Mouse (Mus musculus) forebrain, embryonic 12.5 days (tissue): ENCODE results near the gene Zfp941. TPM values are rescaled to one million over a fixed set of nuclear protein-coding genes. Genes with fewer than 3 reads are reported as not detected.

Experiments used
- ATAC-seq: fragments of 200-750 bp; cut with Nextera tagmentation; 2 replicates; pipeline ENCODE4 v1.8.0; 2017; ENCODE audit warnings: moderate TSS enrichment; ENCODE audit not compliant: low FRiP score
- H3K27ac ChIP-seq: fragments of 300-500 bp; sonication (generic); 2 replicates; pipeline ENCODE4 v1.5.1; 2016; ENCODE audit warnings: mild to moderate bottlenecking
- H3K27me3 ChIP-seq: fragments of 300-500 bp; sonication (generic); 2 replicates; pipeline ENCODE4 v1.6.1; 2016; ENCODE audit warnings: mild to moderate bottlenecking
- H3K36me3 ChIP-seq: fragments of 300-500 bp; sonication (generic); replicated peaks from 2 replicates; pipeline ENCODE4 v1.6.1; 2016; ENCODE audit warnings: mild to moderate bottlenecking
- H3K4me1 ChIP-seq: fragments of 300-500 bp; sonication (generic); 2 replicates; pipeline ENCODE4 v1.6.1; 2016
- H3K4me2 ChIP-seq: fragments of 300-500 bp; sonication (generic); 2 replicates; pipeline ENCODE4 v1.6.1; 2016; ENCODE audit warnings: mild to moderate bottlenecking, moderate library complexity
- H3K4me3 ChIP-seq: fragments of 300-500 bp; sonication (generic); replicated peaks from 2 replicates; pipeline ENCODE4 v1.5.1; 2016; ENCODE audit warnings: mild to moderate bottlenecking
- H3K9ac ChIP-seq: fragments of 300-500 bp; sonication (generic); 2 replicates; pipeline ENCODE4 v1.6.1; 2016; ENCODE audit warnings: mild to moderate bottlenecking
- H3K9me3 ChIP-seq: fragments of 300-500 bp; sonication (generic); 2 replicates; pipeline ENCODE4 v1.6.1; 2016
- WGBS: fragments of 180-500 bp; shearing (Covaris S2); methylation state at CpG from one replicate; pipeline ENCODE4 v1.1.7; 2016; 5-methylcytosine and 5-hydroxymethylcytosine counted together
- polyA plus RNA-seq: library from polyadenylated mRNA; unstranded; fragments of >200 nt; fragmentation: Nextera tagmentation; extraction: Ambion mirVana; gene quantifications from 2 replicates; pipeline ENCODE4 v1.2.1, GENCODE M21; 2016

Zfp941 gene
- polyA plus RNA-seq, 1 experiment from 2014 or later: 7.0 TPM

DNA sequence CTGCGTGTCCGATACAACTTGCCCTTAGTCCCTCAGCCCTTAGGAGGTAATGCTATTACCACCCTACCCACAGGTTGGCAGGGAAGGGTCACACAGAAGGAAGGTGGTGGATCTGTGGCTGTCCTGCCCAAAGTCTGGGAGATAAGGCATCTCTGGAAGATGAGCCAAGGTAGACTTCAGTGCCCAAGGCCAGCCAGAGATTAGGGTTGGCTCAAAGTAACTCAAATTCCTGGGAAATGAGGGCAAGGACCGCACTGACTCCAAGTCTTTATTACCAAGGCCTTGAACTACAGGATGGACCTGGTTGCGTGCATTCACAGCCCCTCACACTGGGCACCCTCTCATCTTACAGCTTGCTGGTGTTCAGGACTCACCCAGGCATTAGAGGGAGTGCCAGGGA, 29.9 kb upstream of the Zfp941 start:
- no peak for ATAC-seq
- WGBS: 94% methylated on average over 4 of the region's 4 CpGs
- Histone ChIP-seq H3K27ac (no peak overlapping the region), H3K36me3 (peaks cover 33% of the 10 kb centered on the region), H3K4me3 (no peak overlapping the region), H3K4me1 (peaks cover 10% of the 10 kb centered on the region), H3K9ac (no peak overlapping the region), H3K9me3 (no peaks in the 10 kb centered on the region), H3K4me2 (no peak overlapping the region), H3K27me3 (peaks cover 4% of the 10 kb centered on the region; the same call in 1 of the 2 replicates)

DNA sequence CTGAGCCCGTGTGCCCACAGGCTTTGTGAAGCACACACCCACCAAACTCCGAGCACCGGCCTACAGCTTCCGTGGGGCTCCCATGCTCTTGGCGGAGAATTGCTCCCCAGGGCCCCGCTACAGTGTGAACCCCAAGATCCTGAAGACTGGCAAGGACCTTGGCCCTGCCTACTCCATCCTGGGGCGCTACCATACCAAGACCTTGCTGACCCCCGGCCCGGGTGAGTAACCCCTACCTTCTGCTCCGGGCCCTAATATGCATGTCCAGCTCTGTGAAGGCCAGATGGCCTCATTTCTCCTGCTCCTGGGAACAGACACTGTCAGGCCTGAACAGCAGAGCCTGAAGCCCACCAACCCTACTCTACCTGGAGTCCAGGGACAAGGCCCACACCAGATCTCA, 26.6 kb upstream of the Zfp941 start:
- H3K9ac ChIP-seq: no peak overlapping the region
- H3K27ac ChIP-seq: no peak overlapping the region
- peaks cover 22% of the 10 kb centered on the region for H3K27me3 ChIP-seq
- ATAC-seq: no peak
- H3K36me3 ChIP-seq: peaks cover 24% of the 10 kb centered on the region
- 0 out of 2 replicates have a peak, but pooled peaks cover 2% of the 10 kb centered on the region for H3K4me1 ChIP-seq
- no peaks in the 10 kb centered on the region for H3K9me3 ChIP-seq
- no peak overlapping the region for H3K4me3 ChIP-seq
- 91% methylated on average over 10 of the region's 10 CpGs for WGBS
- no peak overlapping the region for H3K4me2 ChIP-seq

DNA sequence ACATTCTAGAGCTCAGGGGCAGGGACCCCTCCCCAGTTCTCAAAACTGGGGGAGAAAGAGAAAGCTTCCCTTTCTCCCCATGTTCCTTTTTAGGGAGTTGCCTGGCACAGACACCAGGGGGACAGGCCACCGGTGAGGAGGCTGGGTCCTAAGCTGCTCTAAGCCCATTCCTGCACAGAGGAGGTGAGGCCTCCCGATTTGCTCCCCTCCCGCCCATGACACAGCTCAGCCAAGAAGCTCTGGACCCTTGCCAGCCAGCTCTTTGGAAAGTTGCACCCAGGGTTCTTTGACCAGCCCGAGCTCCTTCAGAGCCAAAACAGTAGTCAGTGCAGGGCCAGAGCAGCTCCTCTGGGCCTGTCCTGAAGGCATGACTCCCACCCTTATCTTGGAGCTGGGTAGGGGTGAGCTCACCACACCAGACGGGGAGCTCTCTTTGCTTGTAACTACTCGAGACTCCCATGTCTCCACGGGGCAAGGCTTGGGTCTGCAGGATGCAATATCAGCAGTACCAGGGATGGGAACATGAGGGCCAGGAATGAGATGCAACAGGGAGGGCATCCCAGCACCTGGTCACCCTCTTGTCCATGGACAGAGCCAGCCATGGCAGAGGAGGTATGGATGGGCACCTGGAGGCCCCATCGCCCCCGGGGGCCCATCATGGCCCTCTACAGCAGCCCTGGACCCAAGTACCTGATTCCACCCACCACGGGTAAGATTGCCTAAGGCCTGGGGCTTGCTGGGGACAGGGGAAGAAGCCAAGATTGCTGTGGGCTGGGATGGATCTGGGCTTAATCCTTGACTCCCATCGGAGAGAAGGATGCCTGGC, 26.0 kb upstream of the Zfp941 start, which contains the start of gene Odf3:
Gene Odf3 (plus strand): TSS at position 51 of the 826 bp plus-strand sequence.
- WGBS: 64% methylated on average over 11 of the region's 11 CpGs
- no peak within 1 kb of the TSS for H3K9ac ChIP-seq
- no peaks in the 10 kb centered on the region for H3K9me3 ChIP-seq
- H3K4me2 ChIP-seq: no peak within 1 kb of the TSS
- ATAC-seq: no peak
- H3K4me3 ChIP-seq: no peak within 1 kb of the TSS
- 0 out of 2 replicates have a peak, but pooled peaks cover 2% of the 10 kb centered on the region for H3K4me1 ChIP-seq
- H3K27me3 ChIP-seq: peaks cover 28% of the 10 kb centered on the region
- peaks cover 17% of the 10 kb centered on the region for H3K36me3 ChIP-seq
- H3K27ac ChIP-seq: no peak within 1 kb of the TSS

DNA sequence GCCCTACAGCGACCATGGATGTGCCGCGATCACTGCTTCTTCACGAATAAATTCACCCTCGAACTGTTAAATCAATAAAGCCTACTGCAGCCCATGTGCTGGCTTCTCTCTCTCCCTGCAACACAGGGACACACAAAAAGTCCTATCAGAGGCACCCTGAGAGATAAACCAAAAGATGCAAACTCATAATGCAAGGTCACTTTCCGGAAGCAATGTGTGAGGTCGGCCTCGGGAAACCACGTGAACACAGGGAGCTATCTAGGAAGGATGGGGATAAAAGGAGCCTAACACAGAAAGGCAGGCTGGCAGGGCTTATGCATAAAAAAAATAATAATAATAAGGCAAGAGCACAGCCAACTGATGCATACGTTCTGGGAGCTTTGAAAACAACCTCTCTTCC, 24.7 kb upstream of the Zfp941 start:
- WGBS: 86% methylated on average over 10 of the region's 10 CpGs
- H3K4me2 ChIP-seq: no peak overlapping the region

DNA sequence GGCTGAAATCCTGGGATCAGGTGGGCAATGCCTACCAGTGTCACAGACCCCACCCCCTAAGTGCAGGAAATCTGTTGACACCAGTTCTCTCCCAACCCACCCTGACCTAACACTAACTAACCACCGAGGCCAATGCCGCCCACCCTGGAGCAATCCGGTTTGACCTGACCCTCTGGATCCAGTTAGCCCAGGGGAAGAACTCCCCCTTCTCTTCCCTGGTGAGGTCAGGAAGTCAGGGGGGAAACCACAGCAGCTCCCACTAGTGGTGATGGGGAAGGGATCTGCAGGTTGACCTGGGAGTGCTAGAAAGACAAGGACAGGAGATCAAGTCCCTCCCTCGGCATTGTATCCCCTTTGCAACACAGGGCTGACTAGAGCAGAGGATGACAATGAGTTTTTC, 23.7 kb upstream of the Zfp941 start:
- H3K4me3 ChIP-seq: no peak overlapping the region
- no peak overlapping the region for H3K9ac ChIP-seq
- H3K4me1 ChIP-seq: 0 out of 2 replicates have a peak, but pooled peaks cover 2% of the 10 kb centered on the region
- no peak overlapping the region for H3K4me2 ChIP-seq
- H3K9me3 ChIP-seq: no peaks in the 10 kb centered on the region
- no peaks in the 10 kb centered on the region for H3K36me3 ChIP-seq
- peaks cover 49% of the 10 kb centered on the region for H3K27me3 ChIP-seq
- 69% methylated on average over 4 of the region's 4 CpGs for WGBS
- ATAC-seq: no peak
- H3K27ac ChIP-seq: no peak overlapping the region

More for the DNA sequence above, 24.7 kb upstream of the Zfp941 start:
- Histone ChIP-seq H3K27me3 (peaks cover 39% of the 10 kb centered on the region), H3K4me3 (no peak overlapping the region), H3K9me3 (no peaks in the 10 kb centered on the region), H3K9ac (no peak overlapping the region), H3K36me3 (peaks cover 4% of the 10 kb centered on the region), H3K27ac (no peak overlapping the region), H3K4me1 (0 out of 2 replicates have a peak, but pooled peaks cover 2% of the 10 kb centered on the region)
- no peak for ATAC-seq

GRCm38 (mm10) chr7:140844905-140845665, 23.1 kb upstream of the Zfp941 start, which contains the start of gene Scgb1c1:
TSS of gene Scgb1c1 (plus strand) at chr7:140845547.
- WGBS: 30% methylated on average over 14 of the region's 14 CpGs
- ATAC-seq: peak; percentile 85
- Histone ChIP-seq H3K9me3 (no peaks in the 10 kb centered on the region), H3K27me3 (peaks cover 51% of the 10 kb centered on the region), H3K27ac (no peak within 1 kb of the TSS), H3K36me3 (no peaks in the 10 kb centered on the region), H3K9ac (no peak within 1 kb of the TSS), H3K4me1 (0 out of 2 replicates have a peak, but pooled peaks cover 2% of the 10 kb centered on the region), H3K4me2 (no peak within 1 kb of the TSS), H3K4me3 (no peak within 1 kb of the TSS)

- Histone ChIP-seq H3K9ac (no peak overlapping the region), H3K9me3 (no peaks in the 10 kb centered on the region), H3K36me3 (no peaks in the 10 kb centered on the region), H3K27ac (no peak overlapping the region), H3K4me2 (no peak overlapping the region), H3K4me3 (no peak overlapping the region), H3K4me1 (0 out of 2 replicates have a peak, but pooled peaks cover 2% of the 10 kb centered on the region), H3K27me3 (peaks cover 51% of the 10 kb centered on the region)
- ATAC-seq: no peak
- 74% methylated on average over 7 of the region's 7 CpGs for WGBS
Observed at GRCm38 (mm10) chr7:140843806-140844205, 21.8 kb upstream of the Zfp941 start.

GRCm38 (mm10) chr7:140840750-140841735, 19.1 kb upstream of the Zfp941 start:
- Histone ChIP-seq H3K27ac (no peak overlapping the region), H3K4me1 (0 out of 2 replicates have a peak, but pooled peaks cover 2% of the 10 kb centered on the region), H3K9me3 (no peaks in the 10 kb centered on the region), H3K4me3 (no peak overlapping the region), H3K9ac (no peak overlapping the region), H3K36me3 (no peaks in the 10 kb centered on the region), H3K4me2 (no peak overlapping the region), H3K27me3 (peaks cover 43% of the 10 kb centered on the region)
- no peak for ATAC-seq
- 45% methylated on average over 17 of the region's 19 CpGs for WGBS

DNA sequence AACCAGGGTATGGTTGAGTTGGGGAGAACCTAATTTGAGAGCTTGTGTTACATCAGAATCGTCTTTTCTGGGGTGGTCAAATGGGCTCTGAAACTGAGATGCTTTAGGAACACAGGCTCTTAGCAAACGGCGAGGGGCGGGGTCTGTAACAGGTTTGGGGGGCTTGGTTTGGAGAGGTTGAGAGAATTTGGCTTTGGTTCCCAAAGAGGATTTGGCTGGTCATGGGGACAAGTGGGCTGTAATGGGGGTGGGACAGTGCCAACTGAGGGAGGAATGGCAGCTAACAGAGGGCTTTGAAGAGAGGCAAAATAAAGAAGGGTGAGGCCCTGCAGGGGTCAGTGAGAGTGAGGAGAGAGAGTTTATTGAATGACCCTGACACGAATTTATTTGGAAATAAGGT, 17.6 kb upstream of the Zfp941 start:
- H3K4me2 ChIP-seq: no peak overlapping the region
- no peaks in the 10 kb centered on the region for H3K9me3 ChIP-seq
- no peak for ATAC-seq
- no peak overlapping the region for H3K27ac ChIP-seq
- no peak overlapping the region for H3K4me3 ChIP-seq
- H3K4me1 ChIP-seq: no peaks in the 10 kb centered on the region
- 62% methylated on average over 5 of the region's 5 CpGs for WGBS
- no peaks in the 10 kb centered on the region for H3K36me3 ChIP-seq
- H3K27me3 ChIP-seq: peaks cover 37% of the 10 kb centered on the region
- H3K9ac ChIP-seq: no peak overlapping the region

- no peaks in the 10 kb centered on the region for H3K9me3 ChIP-seq
- no peak overlapping the region for H3K27ac ChIP-seq
- no peak overlapping the region for H3K9ac ChIP-seq
- H3K27me3 ChIP-seq: peaks cover 13% of the 10 kb centered on the region
- H3K4me3 ChIP-seq: no peak overlapping the region
- ATAC-seq: no peak
- no peak overlapping the region for H3K4me2 ChIP-seq
- H3K4me1 ChIP-seq: no peaks in the 10 kb centered on the region
- H3K36me3 ChIP-seq: no peaks in the 10 kb centered on the region
- WGBS: 85% methylated on average over 9 of the region's 9 CpGs
Observed at GRCm38 (mm10) chr7:140836243-140837115, 14.5 kb upstream of the Zfp941 start.

- Histone ChIP-seq H3K36me3 (no peaks in the 10 kb centered on the region), H3K4me3 (no peak overlapping the region), H3K9me3 (no peaks in the 10 kb centered on the region), H3K9ac (no peak overlapping the region), H3K27ac (no peak overlapping the region), H3K4me1 (no peaks in the 10 kb centered on the region), H3K27me3 (peaks cover 6% of the 10 kb centered on the region), H3K4me2 (no peak overlapping the region)
- 77% methylated on average over 2 of the region's 2 CpGs for WGBS
- no peak for ATAC-seq
Observed at GRCm38 (mm10) chr7:140835758-140836087, 13.7 kb upstream of the Zfp941 start.
